Mouse (Mus musculus): ENCODE data around the gene Hormad1.

DNA sequence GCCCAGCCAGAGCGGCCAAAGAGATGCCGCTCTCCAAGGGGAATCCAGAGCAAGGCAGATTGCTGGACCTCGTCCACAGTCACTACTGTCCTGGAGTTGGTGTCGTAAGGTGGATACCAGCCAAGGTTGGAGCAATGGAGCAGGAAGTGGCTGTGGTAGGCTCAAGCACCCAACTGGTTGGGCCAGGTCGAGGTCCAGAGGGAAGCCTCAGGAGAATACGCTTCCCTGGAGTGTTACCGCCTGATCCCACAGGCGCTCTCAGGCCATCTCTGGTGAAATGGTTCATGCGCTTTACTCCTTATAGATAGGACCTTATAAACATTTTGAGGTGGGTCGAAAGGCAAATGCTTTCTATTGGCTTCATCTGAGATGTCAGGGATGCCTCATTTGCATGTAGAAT is 20.5 kb upstream of the Hormad1 start:
- no peak for TF ChIP-seq CTCF (IDR thresholded peaks at IDR 0.05; ENCODE audit: low read depth, low read length)
- no peak for TF ChIP-seq GATA2 (IDR thresholded peaks at IDR 0.05; ENCODE audit: borderline replicate concordance, low read depth, low read length)
- TF ChIP-seq TAL1 (conservative IDR thresholded peaks at IDR 0.05; ENCODE audit: low read depth, low read length): no peak
- TF ChIP-seq GATA1 (IDR thresholded peaks at IDR 0.05; ENCODE audit: borderline replicate concordance, low read length): no peak
